Mouse (Mus musculus) cerebellum, adult 11 months (tissue): ENCODE measurements around the gene Apoa5.
"Not testable (repeated sequence)": the region's sequence is repeated elsewhere in the genome, so short reads cannot be mapped to it uniquely, and the experiment has no call there.

Source experiments
- DNase-seq: peaks from one replicate; pipeline ENCODE4 v3.0.0; 2022

Apoa5 gene

DNA sequence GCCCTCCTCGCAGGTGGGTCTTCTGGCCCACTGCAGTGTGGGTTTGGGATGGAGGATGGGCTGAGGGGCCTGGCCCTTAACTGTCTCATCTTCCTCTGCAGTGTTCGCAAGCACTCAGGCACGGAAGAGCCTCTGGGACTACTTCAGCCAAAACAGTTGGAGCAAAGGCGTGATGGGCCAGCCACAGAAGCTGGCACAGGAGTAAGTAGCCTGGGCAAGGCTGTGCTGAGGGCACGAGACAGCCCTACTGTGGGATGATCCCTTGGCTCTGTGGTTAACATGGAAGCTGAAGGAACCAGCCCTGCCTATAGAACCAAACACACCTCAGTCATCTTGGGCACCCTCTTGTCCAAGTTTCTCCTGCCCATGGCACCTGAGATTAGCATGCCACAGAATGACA, 692 bp downstream of the Apoa5 start:
- DNase-seq, result no peak

DNA sequence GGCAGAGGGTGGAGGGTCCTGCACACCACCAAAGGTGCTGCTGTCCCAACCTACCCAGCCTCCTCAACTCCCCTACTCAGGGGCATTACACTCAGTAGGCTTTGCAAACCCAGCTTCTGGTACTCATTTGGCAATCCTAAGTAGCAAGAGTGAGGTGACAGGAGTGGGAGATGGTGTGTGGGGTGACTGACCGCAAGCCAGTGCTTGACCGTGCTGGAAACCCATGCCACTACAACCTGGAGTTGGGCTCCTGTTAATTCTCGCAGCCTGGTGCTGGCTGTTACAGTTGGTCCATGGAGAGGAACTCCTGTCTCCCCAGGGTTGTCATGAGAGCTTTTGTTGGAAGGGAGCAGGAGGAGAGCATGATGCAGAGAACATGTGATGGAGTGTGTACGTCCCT, 2.3 kb downstream of the Apoa5 start:
- DNase-seq, result no peak

DNA sequence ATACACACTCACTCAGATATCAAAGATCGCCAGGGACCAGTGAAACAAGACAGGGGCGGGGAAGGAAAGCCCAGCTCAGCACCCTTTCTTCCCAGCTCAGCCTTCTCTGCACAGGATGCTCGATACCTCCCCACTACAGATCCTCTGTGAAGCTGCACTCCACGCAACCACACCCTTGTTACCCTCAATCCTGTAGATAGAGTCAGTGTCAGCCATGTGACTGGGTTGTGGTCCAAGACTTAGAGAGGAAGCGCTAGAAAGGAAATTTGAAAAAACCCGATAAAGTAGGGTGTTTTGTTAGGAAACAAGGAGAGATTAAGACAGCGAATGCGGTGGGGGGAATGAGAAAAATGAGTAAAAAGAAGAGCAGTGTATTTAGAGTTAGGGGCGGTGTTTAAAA, 3.6 kb downstream of the Apoa5 start:
- no peak for DNase-seq

DNA sequence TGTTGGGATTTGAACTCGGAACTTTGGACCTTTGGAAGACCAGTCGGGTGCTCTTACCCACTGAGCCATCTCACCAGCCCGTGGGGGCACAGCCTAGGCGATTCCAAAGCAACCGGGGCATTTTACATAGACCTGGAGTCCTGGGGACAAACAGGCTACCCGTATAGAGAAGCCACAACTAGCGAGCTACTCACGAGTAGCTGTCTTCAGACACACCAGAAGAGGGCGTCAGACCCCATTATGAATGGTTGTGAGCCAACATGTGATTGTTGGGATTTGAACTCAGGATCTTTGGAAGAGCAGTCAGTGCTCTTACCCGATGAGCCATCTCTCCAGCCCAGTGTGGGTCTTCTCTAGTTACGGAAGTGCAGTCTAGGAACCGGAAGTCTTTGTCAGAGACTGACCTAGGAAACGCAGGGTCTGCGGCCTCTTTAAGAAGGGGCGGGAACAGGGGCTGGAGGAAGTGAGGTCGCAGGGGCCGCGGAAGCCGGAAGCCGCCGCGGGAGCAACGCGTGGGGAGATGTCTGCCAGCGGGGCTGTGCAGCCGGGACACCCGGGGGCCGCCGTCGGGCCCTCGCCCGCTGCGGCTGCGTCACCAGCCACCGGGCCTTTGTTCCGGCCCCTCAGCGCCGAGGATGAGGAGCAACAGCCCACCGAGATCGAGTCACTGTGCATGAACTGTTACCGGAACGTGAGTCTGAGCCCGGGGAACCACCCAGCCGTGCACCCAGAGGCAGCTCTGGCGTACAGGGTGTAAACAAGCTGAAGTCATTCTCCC, 4.4 kb downstream of the Apoa5 start, which contains the start of gene Zpr1:
Gene Zpr1, plus strand, starts transcription at position 388 of the 778 bp plus-strand sequence.
- DNase-seq, result peak; percentile 79

DNA sequence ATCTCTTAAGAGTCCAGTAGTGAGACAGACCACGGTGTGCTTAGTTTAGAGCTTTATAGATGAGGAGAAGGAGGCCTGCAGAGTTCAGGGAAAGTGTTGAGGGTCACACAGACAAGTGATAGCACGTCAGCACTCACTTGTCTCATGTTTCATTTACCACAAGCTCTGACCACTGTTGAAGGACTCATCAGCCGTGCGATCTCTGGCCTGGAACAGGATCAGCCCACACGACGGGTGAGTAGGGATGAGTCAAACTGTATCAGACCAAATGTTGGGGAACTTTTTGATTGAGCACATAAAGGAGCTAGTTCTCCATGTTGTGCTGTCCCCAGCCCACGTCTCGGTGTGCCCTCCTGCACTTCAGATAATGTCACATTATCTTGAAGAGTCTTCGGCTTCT, 6.1 kb downstream of the Apoa5 start:
- DNase-seq, result no peak

DNA sequence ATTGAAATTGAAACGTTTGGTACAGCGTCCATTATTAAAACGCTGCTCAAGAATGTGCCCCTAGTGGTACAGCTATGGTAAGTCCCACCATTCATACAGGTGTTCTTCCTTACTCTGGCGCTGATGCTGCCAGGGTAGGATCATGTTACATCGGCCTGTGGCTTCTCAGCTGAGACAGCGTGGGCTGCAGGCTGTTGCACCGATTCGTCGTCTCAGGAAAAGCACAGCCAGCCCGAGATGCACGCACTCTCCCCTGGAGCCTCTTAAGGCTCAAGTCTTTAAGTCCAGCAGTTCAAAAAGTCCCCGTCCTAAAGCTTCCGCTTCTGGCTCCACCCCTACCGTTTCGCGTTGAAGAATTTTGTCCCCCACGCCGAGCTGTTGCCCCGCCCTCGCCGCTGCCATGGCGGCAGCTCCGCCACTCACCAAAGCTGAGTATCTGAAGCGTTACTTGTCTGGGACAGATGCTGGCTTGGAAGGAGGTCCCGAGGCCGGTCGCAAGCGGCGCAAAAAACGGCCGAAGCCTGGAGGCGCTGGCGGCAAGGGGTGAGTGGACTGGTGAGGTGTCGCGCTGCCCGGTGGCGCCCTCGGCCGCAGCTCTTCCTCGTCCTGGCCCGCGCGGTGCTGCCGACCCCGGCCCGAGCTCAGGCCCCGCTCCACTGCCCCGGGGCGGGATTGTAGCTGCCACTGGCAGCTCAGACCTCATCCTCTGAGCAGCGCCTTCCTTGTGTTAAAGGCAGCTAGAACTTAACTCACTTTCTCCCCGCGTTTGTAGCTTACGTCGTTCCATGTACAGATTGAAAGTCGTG, 14.4 kb downstream of the Apoa5 start, which contains the start of gene Bud13:
Gene Bud13, plus strand, starts transcription at position 378 of the 806 bp plus-strand sequence.
- peak; percentile 88 for DNase-seq

DNA sequence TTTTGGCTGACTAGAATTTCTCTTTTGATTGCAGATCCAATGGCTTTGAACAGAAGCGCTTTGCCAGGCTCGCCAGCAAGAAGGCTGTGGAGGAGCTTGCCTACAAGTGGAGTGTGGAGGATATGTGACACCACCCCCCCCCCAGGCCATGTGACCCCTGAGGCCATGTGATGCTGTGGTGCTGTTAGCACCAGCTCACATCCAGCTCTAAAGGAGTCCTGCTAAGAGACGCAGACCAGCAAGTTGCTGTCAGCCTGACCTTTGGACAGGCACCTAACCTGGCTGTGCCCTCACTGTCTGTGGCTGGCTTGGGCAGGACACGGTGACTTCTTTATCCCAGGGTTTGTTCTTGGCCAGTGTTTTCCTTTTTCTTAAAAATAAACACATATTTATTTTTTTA, 29.9 kb downstream of the Apoa5 start:
- DNase-seq, result no peak

DNA sequence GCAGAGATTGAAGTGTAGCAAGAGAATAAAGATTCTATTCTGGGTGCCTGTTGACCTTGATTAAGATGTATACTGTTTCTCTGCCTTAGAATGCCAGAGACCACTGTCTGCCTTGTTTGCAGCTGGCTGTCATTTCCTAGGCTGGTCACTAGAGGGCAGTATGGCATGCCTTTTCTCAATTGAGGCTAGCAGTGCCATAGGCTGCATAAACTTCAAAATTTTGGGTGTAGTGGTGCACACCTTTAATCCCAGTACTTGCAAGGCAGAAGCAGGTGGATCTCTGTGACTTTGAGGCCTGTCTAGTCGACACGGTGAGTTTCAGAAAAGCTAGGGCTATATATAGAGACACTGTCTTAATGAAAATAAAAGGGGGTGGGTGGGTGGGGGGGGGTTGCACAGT, 33.7 kb downstream of the Apoa5 start:
- peak; percentile 27 for DNase-seq

DNA sequence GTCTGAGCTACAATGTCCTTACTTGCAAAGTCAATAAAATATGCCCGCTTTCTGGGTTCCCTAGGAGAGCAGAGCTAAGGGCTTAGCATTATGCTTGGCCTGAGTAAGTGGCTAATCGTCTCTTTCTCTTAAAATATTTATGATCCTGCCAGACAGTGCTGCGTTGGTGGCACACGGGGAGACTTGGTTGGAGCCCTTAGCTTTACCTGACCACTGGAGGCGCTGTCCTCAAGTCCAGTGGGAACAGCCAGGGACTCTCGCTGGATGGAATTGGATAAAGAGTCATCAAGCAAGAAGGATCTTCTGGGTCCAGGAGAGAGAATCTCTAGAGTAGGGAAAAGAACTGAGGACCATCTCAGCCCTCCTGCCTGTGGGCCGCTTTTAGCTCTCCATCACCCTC, 40.7 kb downstream of the Apoa5 start:
- DNase-seq, result no peak

DNA sequence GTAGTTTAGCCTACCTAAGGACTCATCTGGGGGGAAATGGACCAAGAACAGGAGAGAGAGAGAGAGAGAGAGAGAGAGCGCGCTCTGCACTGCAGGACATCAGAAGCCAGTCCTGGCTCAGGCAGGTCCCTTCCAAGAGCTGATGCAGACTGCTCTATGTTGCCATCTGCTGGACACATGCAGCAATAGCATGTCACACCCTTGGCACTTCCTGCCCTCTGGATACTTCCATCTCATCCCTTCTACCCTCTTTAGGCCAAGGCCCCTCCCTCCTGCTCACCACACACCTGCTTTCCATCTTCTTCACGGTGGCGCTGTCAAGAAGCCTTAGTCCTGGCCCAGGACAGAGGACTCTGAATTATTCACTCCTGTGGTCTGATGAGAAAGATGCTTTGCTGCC, 46.1 kb downstream of the Apoa5 start:
- peak; percentile 78 for DNase-seq

DNA sequence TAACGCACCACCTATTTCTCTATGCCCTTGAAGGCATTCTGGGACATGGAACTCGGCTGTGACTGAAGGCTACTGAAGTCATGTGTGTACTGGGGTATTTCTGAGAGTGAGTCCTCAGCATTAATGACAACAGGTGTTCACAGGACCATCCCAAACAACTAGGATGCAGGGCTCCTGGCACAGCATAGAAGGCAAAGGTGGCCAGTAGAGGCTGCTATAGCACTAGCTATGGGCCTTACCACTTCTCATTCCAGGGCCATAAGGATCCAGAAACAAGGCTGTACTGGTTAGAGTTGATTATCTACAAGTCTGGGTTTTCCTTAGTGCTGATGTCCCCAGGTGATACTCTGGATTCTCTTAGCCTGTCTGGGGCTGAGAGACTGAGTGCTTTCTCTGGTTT, 46.5 kb downstream of the Apoa5 start:
- no peak for DNase-seq

DNA sequence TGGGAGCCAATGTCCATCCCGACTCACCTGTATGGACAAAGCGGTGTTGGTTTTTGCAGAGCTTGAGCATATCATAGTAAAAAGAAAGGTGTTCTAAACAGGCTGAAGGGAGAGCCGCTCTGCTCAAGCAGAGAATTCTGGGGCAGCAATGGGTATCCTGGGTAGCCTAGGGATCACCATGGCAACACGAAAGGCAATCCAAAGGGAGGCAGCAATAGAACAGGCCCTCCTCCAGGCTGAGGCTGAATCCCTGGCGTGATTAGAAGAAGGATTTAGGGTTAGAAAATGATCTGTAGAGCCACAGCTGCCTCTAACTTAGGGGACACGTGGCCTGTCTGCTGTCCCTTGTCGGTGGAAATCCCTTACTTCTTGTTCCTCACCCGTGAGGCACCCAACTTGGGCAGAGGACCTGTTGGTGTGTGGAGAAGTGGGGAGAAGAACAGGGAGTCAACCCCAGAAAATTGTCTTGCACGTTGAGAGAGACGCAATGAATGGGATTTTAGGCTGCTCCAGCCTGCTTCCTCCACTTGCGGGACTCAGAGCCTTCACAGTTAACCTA, 47.5 kb downstream of the Apoa5 start:
- no peak for DNase-seq

DNA sequence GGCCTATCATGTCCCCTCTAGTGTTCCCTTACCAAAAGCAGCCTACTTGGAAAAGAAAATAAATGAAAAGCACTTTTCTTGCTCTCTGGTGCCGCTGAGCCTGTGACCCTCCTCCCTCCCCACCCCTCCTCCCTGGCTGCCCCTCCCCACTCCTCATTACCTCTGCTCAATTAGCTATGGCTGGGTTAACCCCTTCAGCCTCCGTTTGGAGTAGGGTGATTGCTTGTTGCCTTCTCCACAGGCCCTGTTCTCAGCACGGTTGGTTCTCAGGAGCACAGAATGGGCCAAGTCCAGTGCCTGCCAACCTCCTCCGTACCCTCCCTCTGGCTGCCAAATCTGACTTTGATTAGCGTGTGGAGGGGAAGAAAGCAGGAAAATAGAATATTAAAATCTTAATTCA, 48.0 kb downstream of the Apoa5 start:
- DNase-seq, result no peak

DNA sequence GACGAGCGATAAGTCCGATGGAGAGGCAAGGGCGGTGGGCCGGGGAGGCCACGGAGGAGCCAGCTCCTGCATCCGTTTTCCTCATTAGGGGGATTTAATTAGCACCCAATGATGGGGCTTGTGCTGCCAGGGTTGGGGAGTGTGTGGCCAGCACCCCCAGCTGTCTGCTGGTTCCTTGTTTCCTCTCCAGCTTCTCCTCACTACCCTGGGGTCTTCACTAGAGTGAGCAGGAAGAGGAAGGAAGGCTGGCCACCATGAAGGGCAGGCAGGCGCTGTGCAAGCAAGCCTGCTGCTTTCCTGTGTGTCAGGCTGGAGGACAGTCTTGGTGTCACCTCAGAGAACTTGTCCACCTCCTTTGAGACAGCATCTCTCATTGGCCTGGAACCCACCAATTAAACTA, 48.5 kb downstream of the Apoa5 start:
- DNase-seq, result no peak

DNA sequence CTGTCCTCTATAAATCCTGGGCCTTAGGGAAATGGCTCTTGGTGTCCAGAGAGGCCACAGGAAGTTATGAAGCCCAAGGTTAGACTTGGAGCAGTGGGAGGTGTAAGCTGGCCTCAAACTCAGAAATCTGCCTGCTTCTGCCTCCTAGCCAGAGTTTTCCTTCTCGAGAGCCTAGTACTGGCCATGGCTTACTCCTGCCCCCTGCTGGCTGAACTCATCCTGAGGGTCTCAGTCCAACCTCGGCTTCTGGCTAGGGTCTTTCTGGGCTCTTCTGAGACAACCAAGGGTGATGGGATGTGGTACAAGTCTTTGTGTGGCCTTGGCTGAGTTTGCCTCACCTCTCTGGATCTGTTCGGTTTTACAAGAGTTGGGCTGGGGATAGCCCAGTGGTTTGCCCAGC, 49.5 kb downstream of the Apoa5 start:
- no peak for DNase-seq

DNA sequence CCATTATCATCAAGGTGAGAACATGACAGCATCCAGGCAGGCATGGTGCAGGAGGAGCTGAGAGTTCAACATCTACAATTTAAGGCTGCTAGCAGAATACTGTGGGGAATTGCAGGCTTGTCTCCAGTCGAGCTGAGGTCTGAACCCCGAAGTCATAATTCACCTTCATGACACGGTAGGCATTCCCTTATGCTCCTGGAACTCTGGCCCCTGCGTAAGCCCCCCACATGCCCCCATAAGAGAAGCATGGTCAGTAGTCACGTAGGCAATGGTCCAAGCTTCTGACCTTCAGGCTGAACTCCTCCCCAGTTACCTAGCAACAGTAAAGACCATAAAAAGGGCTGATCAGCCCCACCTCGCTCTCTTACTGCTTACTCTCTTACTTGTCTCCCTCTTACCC, 51.5 kb downstream of the Apoa5 start, which contains the start of gene 4931429L15Rik:
Gene 4931429L15Rik, minus strand, starts transcription at position 101 of the 400 bp plus-strand sequence.
- not testable (repeated sequence) for DNase-seq

DNA sequence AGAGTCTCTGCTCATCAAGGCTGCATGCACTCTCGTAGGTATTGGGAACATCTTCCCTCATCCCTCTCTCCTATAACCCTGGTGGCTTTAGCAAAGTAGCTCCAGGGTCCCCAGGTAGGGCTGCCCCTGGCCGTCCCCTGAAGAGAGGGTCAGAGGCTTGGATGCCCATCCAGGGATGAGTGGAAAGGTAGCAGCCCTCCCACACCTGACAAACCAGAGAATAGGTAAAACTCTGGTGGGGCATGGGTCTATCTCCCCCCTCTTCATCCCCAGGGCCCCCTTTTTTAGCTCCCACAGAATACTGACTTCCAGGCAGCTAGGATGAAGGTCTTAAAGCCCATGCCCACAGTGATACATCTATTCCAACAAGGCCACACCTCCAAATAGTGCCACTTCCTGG, 52.0 kb downstream of the Apoa5 start:
- DNase-seq, result no peak
